Mouse (Mus musculus) left cerebral cortex, postnatal 25 days (tissue): ENCODE results near the gene Acvr1. TPM values are rescaled to one million over a fixed set of nuclear protein-coding genes. Genes with fewer than 3 reads are reported as not detected.
A peak's percentile ranks its signal among the peaks of the same experiment; 100 is the strongest.

Experiments
- DNase-seq, 2 experiments: peaks; one replicate each; pipeline ENCODE4 v3.0.0; 2022; ENCODE audit warnings: low spot score in 2 of 2, mixed read lengths in 1 of 2
- intact Hi-C: fragments of 180-260 bp; cut with DNase I; formaldehyde crosslinking; loops from one replicate; pipeline ENCODE4 v1.15.1; 2025
- total RNA-seq, 2 experiments: library from RNA; stranded (reverse); gene quantifications; 2 replicates each; pipeline ENCODE4 v1.2.3; 2021

Gene Acvr1
- total RNA-seq, 2 experiments from 2014 or later: 32.4 to 34.1 TPM

DNA sequence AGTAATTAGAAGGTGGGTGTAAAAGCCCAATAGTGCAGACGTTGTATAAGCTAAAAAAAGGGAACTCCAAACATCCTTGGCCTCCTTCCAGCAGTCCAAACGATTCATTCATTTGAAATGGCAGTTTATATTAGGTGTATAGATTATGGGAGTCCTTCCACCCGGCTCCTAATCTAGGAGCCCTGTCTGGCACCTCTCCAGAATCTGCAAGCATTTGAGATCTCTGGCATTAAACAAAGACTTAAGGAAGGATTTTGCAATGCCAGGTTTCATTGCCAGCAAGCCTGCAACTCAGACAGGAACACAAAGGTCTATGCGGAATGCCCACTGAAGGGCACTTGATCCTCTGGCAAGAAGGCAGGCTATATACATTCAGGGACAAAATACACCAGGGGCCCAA lies 81.8 kb downstream of the Acvr1 start:
- intact Hi-C loops: no loop called here
- no peak for DNase-seq

DNA sequence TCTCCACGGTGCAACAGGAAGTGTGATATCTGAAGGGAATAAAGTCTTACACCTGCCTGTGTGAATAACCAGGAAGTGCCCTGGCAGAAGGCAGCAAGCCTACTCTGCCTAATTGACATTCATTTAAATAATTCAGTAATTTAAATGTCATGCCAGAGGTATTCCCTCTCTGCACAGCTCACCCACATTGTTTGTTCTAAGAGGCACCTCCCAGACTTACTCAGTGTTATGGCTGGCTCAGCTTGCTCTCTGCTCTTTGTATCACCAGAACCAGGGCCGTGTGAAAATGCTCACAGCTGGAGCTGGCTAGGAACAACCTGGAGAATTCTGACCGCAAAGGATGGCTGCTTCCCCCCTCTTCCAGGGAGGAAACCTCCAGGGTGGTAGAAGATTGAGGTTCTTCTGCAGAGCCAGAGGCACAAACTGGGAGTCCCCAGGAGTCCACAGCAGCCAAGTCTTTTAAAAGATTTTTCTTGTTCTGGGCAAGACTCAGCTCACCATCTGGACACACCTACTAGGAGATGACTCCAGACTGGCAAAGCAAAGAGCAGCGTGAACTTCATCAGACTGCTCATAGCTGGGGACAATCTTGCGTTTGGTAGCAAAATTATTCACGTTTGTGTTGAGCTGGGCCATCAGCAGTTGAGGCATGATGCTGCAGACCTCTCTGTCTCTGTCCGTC lies 82.5 kb downstream of the Acvr1 start:
- intact Hi-C loops: loop anchor here (5.0 kb wide), 1 partner anchor 103 kb away; no protein-coding TSS in a partner anchor
- peak in 1 of 2 experiments; percentile 73 for DNase-seq

DNA sequence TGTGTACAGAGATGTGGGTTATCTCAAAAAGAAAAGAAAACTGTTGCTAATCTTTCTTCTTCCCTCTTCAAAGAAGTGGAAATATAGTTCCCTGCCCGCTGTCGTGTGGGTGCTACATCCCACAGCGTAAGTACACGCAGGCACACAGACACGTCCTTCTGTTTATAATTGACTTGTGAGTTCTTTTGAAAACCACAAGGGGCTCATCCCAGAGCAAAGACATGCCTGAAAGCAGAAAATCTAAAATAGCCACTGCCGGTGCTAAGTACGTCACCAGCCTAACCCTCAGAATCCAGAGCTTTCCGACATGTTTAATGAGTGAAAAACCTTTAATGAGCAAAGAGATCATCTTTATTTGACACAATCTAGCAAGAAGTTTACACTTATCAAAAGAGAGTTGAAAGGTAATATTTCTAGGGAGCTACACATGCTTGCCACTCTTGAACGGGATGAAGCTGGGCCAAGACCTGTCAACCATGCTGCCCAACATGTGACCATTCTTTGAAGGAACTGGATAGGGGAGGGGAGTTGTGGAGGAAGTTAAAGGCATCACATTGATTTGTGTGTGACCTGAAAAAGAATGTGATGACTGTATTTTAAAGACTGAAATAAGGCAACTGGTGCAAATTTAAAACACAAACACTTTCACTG lies 85.4 kb downstream of the Acvr1 start:
- DNase-seq: peak in 1 of 2 experiments; percentile 70

DNA sequence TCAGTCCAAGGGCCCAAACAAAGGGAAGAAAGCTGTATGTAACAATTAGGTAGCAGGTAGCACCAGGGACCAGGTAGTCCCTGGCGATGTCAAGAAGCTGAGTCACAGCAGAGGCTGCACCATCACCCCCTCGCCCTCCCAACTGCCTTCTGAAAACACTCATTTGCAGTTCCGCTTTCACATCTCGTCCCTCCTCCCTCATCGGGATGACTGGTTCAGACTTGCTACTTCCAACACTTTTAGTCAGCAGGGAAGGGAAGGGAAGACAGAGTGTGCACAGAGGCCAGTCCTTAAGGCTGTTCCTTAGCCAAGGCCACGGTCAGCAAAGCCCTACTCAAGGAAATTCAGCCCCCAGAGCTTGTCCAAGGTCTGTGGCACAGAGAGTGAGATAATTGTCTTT lies 86.2 kb downstream of the Acvr1 start:
- peak in 1 of 2 experiments; percentile 49 for DNase-seq
- intact Hi-C loops: loop anchor here (2.0 to 5.0 kb wide), 2 partner anchors 86 to 107 kb away; partner anchors contain the start of genes Acvr1 and Upp2

More for the DNA sequence above, 85.4 kb downstream of the Acvr1 start:
- intact Hi-C loops: loop anchor here (2.0 to 5.0 kb wide), 2 partner anchors 85 to 106 kb away; partner anchors contain the start of genes Acvr1 and Upp2

DNA sequence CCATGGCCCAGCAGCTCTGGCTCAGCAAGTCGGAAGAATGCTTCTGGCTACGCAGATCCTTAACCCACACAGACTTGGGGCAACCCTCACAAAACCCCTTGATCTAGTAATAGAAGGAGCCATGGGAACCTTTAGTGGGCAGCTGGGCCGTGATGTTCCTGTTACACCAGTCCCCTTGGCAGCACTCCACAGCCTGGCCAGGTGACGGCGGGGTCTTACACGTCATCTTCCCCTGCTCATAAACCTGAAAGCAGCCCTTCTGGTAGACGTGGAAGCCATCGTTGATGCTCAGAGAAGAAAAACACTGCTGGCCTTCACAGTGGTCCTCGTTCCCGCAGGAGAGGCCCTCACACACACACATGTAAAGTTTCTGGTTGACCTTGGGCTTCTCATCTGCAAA lies 87.4 kb downstream of the Acvr1 start:
- no peak for DNase-seq
- intact Hi-C loops: no loop called here

DNA sequence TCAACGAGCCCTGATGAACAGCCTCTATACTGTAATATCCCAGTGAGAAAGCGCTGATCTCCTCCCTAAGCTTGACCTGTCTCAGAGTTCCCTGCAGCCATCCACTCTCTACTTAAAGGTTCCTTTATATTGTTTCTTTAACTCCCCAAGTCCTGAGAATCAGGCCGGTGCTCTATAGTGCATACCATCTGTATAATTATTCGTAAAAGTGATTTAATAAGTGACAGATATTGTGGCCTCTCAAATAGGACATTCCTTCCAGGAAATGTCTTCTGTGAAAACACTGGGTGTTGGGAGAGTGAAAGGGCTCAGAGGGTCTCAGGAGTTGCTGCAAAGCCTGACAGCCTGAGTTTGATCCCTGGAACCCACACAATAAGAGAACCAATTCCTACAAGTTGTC lies 88.8 kb downstream of the Acvr1 start:
- DNase-seq: no peak
- intact Hi-C loops: no loop called here

DNA sequence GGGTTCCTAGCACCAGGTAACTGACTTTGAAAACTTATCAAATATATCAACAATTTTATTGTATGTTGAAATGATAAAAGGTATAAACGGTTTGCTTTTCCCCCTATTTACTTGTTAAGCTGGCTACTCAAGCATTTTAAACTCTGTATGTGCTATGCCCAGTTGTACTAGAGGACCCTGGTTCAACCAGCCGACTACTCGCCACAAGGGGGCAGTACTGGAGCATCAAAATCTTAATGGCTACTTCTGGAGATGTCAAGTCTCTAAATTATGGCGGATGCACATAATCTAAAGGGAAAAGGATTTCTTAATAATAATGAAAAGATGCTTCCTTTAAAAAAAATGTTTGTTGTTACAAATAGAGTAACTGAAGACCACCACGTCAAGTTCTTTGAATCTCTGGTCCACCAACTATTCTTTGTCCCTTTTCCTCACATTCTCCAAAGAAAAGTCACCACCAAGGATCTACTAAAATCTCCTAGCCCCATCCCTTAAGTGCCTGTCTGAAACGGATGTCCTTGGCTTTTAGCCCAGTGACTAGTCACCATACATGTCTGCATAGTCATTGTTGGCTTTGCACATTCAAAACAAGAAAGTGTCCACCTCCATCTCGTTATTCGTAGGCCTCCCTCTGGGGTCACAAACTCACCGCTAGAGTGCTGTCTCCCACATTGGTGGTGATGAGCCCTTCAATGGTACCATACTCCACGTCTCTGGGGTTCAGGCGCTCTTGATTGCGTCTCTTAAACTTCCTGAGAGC lies 89.8 kb downstream of the Acvr1 start:
- intact Hi-C loops: loop anchor here (1.0 kb wide), 1 partner anchor 188 kb away; no protein-coding TSS in a partner anchor
- peak; percentile 81 to 92 for DNase-seq

DNA sequence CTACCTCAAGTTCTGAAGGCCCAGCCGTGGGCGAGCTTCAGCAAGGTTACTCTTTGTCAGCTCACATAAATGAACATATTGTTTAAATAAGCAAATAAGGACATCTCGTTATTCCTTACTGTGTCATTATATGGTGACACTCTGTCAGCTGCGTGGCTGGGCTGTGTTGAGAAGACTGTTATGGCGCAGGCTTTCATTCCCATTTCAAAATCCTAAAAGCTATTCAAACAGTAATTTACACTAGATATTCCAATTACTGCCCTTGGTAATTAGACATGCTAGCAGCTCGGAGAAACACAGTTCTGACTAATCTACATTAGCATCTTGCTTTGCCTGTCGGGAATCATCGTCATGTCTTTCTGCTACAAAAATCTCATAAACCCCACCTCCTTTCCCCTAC lies 91.4 kb downstream of the Acvr1 start:
- intact Hi-C loops: no loop called here
- no peak for DNase-seq

DNA sequence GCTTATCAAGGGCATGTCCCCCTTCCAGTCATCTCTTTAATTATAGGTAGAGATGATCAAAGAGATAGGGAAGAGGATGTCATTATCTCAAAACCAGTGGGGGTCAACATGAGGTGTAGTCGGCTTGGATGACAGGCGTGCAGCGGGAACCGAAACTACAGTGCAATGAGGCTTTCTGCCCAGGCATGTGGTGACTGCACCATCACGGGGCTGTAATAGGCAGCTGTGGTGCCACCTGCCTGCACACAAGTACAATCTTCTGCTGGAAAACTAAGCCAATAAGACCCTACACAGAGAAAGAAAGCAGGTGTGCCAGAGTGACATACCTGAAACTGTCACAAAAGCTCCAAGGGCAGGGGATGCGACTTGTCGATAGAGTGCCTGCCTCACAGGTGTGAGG lies 96.7 kb downstream of the Acvr1 start:
- no peak for DNase-seq
- intact Hi-C loops: no loop called here

DNA sequence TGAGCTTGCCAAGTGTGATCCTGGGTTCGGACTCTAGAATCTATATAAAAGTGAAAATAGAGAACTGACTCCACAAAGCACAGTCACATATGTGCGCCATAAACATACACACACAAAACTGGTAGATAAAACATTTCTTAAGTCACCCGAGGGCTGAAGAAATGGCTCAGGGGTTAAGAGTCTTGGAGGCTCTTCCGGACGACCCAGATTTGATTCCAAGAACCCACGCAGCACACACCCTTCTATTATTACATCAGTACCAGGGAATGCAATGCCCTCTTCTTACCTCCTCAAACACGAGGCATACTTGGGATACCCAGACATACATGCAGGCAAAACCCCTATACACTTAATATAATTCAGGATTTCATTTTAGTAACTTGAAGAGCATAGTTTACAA lies 97.1 kb downstream of the Acvr1 start, which contains the start of gene Gm17409:
Gene Gm17409 (plus strand): TSS at position 301 of the 400 bp plus-strand sequence.
- intact Hi-C loops: no loop called here

DNA sequence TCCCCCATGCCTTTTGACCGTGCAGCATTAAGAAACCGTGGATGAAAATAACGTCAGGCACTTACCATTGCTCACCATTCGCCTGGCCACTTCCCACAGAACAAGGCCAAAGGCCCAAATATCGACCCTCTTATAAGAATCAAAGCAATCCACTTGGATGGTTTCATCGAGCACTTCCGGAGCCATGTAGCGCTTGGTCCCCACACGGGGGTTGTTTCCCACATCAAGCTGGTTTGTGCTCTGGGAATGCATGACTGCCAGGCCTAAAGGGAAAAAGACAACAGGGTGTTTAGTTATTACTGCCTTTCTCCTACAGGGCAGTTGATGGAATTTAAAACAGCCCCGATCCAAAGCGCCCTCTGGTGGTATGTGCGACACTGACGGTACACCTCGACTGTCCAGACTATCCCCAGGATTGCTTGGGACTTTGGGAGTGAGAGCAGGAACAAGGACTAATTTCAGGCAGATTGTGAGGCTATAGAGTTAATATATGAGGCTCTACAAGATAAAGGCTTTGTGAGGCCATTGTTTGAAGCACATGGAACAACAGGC lies 108.1 kb downstream of the Acvr1 start:
- peak; percentile 58 to 70 for DNase-seq
- intact Hi-C loops: loop anchor here (1.0 to 5.0 kb wide), 3 partner anchors 260 to 430 kb away; no protein-coding TSS in a partner anchor

More for the DNA sequence above, 97.1 kb downstream of the Acvr1 start, which contains the start of gene Gm17409:
- no peak for DNase-seq

DNA sequence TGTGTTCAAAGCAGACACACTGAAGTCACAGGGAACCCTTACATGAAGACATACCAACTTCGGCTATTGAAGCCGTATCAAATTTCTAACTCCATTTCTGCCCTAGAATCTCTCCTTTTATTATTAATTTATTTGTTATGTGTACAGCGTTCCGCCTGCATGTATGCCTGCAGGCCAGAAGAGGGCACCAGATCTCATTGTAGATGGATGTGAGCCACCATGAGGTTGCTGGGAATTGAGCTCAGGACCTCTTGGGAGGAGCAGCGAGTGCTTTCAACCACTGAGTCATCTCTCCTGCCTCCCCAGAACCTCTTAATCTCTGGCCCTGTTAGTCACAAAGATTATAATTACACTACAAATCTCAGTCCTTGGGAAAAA lies 109.5 kb downstream of the Acvr1 start:
- DNase-seq: no peak
- intact Hi-C loops: loop anchor here (5.0 kb wide), 1 partner anchor 400 kb away; no protein-coding TSS in a partner anchor

DNA sequence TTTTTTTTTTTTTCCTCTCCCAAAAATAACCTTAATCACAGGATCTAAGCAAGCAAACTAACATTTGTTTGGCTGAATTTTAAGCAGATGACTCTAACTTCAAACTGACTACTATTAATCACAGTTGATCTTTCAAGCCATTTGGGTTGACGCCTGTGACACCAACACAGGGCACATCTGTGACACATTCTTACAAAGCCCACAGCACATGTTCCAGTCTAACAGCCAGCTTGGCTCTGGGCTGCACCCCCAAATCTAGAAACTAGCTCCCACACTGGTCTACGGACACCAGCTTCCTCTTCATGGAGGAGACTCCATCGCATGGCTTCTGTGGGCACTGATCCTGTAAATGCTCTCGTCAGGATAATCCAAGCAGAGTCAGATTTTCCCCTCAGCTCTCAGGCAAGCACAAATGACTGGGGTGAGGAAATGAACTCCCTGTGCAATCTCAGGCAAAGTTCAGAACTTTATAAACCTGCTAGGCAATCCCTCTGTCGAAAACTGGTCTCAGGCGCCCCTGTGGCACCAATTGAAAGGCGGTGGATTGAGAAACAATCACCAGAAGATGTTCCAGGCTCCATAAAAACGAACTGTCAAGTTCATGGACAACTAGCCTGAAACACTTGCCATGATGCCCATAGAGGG lies 110.0 kb downstream of the Acvr1 start:
- intact Hi-C loops: loop anchor here (5.0 kb wide), 1 partner anchor 400 kb away; no protein-coding TSS in a partner anchor
- DNase-seq: no peak

DNA sequence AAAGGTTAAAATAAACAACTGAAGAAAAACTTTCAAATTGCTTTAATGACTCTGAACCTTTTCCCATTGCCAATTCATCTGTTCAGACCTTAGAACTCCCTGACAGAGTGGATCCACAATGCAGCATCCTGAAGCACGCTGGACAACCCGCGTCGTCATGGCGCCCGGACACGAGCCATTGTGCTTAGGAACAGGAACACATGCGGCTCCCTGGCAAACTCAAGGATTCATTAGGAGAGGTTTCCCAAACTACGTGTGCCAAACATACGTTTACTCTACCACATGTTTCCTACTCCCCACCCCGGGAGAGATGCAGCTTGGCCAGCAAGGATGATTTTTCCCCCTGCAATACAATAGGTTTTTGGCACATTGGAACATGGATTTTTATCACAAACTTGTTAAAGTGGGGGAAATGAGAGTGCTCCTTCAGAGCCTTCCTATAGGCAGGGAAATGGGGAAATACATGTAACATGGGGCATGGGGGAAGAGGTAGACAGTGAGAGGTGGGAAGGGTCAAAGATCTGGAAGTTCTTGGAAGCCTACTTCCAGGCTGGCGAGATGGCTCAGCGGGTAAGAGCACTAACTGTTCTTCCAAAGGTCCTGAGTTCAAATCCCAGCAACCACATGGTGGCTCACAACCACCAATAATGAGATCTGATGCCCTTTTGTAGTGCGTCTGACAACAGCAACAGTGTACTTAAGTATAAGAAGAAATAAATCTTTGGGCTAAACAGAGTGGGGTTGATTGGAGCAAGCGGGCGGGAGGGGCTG lies 112.7 kb downstream of the Acvr1 start:
- intact Hi-C loops: no loop called here
- no peak for DNase-seq

DNA sequence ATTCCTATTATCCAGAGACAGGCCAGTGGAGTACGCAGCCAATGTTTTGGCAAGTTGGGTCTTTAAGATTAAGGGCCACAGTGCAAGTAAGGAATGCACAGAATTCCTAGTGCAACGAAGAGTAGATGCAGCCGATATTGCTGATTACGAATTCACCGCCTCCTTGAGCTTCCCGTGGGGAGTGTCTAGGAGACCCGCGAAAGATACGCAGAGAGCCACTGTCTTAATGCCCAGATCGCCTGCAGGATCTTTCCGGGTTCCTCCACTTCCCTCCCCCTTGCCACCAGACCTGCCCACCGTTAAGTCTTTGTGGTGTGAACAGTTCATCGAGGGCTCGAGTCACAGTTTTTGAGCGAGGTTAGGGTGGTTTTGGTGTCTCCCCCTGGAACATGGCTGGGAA lies 120.0 kb downstream of the Acvr1 start:
- intact Hi-C loops: no loop called here
- DNase-seq: no peak

DNA sequence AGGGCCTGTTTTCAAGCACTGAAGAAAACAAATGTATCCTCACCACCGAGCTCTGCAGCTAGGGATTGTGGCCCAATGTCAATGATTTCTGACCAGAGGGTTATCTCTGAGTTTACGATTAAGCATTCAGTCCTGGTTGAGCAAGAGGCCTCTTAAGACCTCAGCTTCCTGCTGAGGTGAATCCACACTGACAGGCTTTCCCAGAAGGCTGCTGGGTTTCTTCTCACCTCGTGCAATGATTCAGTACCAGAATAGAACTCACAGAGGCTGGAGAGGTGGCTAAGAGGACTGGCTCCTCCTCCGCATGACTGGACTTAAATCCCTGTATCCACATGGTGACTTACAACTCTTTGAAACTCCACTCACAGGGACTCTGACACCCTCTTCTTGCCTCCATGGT lies 123.8 kb downstream of the Acvr1 start:
- no peak for DNase-seq
- intact Hi-C loops: no loop called here

DNA sequence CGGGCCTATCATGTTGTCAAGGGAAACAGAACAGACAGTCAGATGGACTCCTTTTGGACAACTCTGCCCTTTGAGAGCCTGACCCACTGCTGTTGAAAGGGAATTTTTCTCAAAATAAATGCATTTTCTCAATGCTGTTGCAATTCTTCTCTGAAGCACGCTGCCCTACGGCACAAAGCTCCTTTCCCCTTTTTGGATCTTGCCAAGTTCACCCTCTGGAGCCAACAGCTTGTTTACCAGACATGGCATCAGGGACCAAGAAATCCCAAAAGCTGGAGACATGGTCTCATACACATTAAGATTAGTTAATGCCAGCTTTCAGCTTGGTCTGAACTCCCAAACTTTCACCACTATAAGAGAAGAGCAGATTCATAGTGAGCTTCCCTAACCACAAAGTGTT lies 130.0 kb downstream of the Acvr1 start:
- intact Hi-C loops: loop anchor here (10.0 kb wide), 1 partner anchor 112 kb away; no protein-coding TSS in a partner anchor
- DNase-seq: no peak

DNA sequence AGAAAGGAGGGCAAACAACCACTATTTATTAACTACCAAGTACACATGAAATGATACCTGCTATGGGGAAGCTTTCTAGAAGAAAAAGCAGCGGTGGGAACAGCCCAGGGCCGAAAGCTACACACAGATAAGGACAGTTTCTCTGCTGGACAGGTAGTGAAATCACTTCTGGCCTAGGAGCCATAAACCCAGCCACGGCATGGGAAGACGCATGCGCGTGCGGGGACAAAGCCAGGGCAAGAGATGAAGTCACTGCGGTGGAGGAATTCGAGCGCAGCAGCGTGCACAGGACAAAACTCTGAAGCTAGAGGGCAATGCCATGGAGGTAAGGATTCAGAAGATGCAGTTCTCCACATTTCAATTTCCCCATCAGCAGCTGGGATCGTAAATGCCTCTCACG lies 131.4 kb downstream of the Acvr1 start:
- intact Hi-C loops: loop anchor here (10.0 kb wide), 1 partner anchor 111 kb away; no protein-coding TSS in a partner anchor
- DNase-seq: no peak
